Mouse (Mus musculus) erythroid progenitor cell, adult 5-6 weeks (primary cell): ENCODE data around the gene Xbp1. TPM values are rescaled to one million over a fixed set of nuclear protein-coding genes. Genes with fewer than 3 reads are reported as not detected.
"Not testable (repeated sequence)": the region's sequence is repeated elsewhere in the genome, so short reads cannot be mapped to it uniquely, and the experiment has no call there.

Experiments
- ATAC-seq: replicated peaks from 2 replicates; pipeline ENCODE4 v1.8.0; 2016; ENCODE audit warnings: moderate number of reproducible peaks, mild to moderate bottlenecking, moderate TSS enrichment, inconsistent platforms; ENCODE audit not compliant: poor library complexity, low FRiP score, severe bottlenecking
- total RNA-seq, 2 experiments: library from RNA; stranded (forward) in 1 of 2; stranded (reverse) in 1 of 2; fragments of 150-400 nt in 1 of 2; fragments of 186-747, 209-891 nt in 1 of 2; gene quantifications; 2 replicates each; pipeline versions ENCODE4 v1.2.3 to v1.2.4; 2015 to 2017; ENCODE audit warnings: low replicate concordance in 2 of 2

Xbp1 gene
- total RNA-seq, 2 experiments from 2014 or later, result 27.2 to 42.8 TPM

DNA sequence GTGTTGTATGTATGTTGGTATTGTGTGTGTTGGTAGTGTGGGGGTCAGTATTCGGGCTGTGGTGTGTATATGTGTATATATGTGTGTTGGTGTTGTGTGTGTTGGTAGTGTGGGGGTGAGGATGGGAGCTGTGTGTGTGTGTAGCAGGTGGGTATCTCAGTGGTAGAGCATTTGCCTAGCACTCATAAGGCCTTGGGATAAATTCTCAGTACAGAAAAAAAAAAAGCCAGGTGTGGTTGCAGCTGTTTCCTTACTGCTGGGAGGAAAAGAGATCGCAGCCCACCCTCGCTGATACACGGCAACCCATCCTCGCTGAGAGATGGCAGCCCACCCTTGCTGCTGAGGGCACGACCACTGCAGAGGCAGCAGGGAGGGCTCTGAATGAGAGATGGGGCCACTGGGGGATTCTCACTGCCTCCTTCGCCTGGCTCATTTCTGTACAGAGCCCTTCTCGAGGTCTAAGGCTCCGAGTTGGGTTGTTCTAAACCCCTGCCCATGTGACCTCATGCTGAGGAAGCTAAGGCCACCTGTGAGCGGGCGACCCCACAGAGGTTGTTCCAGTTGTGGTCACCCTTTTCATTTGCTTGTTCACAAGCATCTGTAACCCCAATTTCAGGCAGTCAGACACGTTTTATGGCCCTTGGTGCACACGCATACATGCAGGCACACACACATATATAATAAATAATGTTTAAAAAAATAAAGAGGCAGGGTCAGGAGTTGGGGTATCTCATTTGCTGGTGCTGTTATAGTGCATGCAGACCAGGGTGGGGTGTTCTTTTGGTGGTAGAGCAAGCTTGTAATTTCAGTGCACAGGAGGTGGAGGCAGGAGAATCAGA is 19.3 kb upstream of the Xbp1 start:
- no peak for ATAC-seq

GRCm38 (mm10) chr11:5502351-5503051 is 18.0 kb upstream of the Xbp1 start:
- no peak for ATAC-seq

DNA sequence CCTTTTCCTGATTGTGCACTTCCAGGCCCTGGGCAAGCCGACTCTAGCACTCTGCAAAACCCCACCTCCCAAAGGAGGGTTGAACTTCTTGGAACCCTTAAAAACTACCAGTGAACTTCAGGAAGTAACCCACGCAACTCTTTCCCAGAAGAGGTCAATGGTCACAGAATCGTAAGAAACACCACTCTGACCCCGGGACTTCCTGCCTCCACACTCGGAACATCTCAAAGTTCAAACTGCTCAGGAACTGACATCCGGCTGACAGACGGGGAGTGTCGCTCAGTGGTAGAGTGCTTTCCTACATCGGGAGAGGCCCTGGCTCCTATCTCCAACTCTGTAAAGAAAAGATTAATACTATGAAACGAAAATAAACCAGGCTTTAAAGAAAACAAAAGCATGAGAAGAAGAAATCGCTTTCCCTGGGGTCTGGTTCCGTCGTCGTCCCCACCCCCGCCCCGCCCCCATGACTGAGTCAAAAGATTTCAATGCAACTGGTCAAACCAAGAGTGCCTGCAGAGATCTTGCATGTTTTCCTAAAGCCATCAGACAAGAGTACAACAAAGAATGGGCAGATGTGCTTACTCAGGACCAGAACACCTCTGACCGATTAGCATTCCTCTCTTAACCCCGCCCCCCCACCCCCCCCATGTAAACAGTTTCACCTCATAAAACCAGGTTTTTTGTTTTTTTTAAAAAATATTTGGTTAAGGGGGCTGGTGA is 14.4 kb upstream of the Xbp1 start:
- ATAC-seq, result no peak

DNA sequence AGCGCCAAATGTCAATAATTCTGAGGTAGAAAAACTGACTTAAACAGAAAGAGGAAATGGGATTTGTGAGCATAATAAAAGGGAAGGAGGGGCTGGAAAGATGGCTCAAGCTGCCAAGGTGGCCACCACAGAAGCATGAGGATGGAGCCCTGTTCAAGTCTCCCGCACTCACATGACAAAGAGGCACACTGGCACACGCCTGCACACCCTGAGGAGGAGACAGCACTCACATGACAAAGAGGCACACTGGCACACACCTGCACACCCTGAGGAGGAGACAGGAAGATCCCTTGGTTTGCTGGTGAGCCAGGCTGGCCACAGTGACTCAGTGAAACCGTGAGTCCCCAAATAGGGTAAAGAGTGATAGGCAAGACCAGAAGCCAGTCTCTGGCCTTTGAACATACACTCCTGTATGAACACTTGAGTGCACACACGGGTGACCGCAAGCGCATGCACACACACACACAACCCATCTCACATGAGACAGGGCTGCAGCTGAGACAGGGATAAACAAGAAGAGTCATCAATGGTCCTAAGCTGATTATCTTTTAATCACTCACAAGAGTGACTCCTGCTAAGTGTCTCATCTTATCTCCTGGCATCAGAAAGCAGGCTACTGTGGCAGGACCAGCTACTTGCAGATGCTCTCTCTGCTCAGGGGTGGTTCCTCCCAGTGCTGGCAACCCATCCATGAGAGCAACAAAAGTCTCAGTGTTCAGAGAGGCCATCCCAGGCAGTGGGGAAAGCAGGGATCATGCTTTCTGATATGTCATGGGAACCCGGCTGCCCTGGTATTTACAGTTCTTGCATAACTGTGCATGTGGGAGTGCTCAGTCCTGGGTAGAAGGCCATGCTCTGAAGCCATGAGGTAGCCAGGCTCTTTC is 11.0 kb upstream of the Xbp1 start:
- 0 out of 2 replicates have a peak, but pooled peaks have one; percentile 23 for ATAC-seq

GRCm38 (mm10) chr11:5510099-5510391 is 10.4 kb upstream of the Xbp1 start:
- ATAC-seq, result no peak

DNA sequence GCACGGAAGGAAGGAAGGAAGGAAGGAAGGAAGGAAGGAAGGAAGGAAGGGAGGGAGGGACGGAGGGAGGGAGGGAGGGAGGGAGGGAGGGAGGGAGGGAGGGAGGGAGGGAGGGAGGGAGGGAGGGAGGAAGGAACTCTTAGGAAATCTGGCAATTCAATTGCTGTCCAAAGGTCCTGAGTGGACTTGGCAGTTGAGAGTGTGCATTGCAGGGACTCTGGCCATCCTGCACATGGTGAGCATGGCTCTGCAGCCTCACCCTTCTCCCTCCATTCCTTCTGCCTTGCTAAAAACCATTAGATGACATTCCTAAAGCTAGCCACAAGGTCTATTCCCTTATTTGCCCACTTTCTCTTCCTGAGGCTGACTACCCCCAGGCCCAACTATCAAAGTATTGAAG is 9.8 kb upstream of the Xbp1 start:
- ATAC-seq, result not testable (repeated sequence)

DNA sequence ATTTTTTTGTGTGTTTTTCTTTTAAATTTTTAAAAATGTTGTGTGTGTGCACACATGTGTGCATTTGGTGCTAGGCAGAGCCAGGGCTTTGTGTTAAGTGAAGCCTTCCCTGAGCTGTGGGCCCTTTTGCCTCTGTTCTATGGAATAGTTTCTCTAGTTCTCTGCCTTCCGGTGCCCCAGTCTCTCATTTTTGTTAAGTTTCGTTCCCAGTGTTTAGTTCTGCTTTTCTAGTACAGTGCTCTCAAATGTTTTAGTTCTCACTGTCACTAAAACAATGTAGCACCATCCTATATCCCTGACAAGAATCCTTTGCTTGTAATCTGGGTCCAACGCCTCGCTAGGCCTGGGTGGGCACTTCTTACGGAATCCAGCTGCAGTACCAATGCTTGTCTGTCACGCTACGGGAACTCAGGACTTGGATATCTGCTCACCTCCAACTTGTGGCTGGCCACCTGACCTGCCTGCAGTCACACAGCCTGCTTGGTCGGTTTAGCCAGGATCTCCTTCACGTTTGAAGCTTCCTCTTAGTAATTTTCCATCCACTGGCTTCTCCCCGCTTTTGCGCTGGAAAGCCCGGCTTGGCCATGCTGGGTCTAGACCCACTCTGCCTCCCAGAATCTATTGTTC is 8.2 kb upstream of the Xbp1 start:
- no peak for ATAC-seq

DNA sequence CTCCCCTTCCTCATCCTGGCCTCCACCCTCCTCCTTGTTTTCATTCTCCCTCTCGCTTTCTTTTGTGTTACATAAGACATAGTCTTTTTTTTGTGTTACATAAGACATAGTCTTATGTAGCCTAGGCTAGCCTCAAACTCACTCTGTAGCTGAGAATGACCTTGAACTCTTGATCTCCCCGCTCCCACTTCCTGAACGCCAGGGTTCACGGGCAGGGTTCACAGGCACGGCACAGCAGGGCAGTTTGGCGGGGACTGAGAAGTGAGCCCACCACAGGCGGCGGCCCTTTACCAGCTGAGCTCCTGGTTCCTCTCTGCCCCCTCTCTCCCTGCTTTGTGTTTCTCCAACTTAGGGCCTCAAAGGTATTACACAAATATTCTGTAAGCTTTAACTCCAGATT is 7.5 kb upstream of the Xbp1 start:
- no peak for ATAC-seq

DNA sequence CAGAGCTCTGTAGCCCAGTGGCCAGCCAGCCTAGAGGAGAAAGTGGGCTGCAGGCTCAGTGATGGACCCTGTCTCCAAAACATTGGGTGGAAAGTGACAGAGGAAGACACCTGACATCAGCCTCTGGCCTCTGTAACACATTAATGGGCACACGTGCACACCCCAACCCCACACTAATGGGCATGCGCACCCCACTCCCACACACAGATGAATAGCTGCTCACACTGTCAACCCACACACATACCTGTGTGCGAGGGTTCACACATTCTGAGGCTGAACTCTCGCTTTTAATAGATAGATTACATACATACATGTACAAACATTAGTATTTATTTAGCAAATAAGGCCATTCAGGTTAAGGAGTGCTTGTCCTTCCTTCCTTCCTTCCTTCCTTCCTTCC is 6.4 kb upstream of the Xbp1 start:
- no peak for ATAC-seq

- ATAC-seq, result no peak
Measured at GRCm38 (mm10) chr11:5515196-5515595, 5.3 kb upstream of the Xbp1 start.

DNA sequence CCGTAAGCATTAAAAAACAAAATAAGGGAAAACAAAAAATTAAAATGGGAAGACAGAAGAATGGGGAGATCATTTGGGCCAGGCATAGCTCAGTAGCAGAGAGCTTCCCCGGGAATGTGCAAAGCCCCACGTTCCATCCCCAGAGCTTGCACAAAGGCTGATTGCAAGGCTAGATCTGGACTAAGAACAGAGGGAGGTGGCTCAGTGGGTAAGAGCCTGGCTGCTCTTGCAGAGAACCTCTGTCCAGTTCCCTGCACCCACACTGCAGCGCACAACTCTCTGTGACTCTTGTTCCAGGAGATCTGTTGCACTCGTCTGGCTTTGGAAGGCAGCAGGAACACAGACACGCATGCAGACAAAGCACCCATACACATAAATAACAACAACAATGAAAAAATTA is 4.8 kb upstream of the Xbp1 start:
- ATAC-seq, result no peak

- no peak for ATAC-seq
Measured at GRCm38 (mm10) chr11:5516151-5516550, 4.3 kb upstream of the Xbp1 start.

- ATAC-seq, result no peak
Measured at GRCm38 (mm10) chr11:5516617-5517016, 3.8 kb upstream of the Xbp1 start.

DNA sequence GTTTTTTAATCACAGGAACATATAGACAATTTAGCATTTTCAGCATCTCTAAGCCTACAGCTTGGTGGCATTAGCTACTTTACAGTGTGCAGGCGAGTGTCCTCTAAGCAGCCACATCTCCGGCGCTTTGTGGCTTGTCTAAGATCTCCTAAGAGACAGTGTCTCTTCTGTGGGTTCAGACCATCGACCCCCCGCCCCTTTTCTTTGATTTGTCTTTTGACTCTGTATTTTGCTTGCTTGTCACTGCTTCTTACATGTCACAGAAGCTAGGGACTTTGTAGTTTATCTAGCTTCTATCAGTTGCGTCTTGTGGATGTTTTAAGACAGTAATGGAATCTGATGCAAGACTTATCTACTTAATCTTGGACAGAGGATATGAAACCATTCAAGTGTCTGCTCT is 3.1 kb upstream of the Xbp1 start:
- ATAC-seq, result no peak

DNA sequence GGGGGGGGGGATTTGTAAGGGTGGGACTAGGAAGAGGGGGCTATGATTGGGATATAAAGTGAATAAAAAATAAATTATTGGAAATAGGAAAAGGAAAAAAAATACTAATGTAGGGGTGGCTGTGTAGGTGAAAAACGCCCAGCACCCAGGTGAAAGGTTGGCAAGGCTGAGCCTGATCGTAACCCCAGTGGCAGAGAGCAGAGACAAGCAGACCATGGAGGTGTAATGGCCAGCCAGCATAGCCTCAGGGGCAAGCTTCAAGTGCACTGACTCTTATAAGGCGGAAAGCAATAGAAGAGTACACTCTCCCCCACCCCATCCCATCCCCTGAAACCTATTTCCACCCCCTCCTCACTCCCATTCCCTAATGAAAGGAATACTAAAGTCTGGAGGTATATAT is 778 bp upstream of the Xbp1 start:
- ATAC-seq, result no peak

GRCm38 (mm10) chr11:5521266-5521515 is 732 bp downstream of the Xbp1 start:
- ATAC-seq, result no peak

GRCm38 (mm10) chr11:5521516-5522291 is 1.2 kb downstream of the Xbp1 start:
- peak; percentile 74 for ATAC-seq

DNA sequence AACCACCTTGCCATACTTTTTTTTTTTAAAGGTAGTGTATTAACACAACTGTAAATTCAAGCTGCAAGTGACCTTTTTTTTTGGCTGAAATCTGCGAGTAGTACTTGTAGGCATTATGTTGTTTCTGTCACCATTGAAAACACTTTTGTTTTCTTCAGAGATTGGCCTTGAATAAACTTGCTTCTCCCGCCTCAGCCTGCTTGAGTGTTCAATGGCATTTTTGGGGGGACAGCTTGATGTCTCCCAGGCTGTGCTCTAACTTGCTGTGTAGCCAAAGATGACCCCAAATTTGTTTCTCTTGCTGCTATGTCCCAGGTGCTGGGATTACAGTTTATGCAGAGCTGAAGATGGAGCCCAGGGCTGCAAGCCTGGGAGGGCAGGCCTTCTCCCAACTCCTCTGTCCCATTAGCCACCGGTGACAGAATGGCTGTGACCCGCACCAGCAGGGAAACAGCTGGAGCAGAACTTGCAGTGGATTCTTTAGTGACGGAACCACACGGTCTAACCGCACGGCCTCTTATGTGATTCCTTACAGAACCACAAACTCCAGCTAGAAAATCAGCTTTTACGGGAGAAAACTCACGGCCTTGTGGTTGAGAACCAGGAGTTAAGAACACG is 2.4 kb downstream of the Xbp1 start:
- ATAC-seq, result no peak

GRCm38 (mm10) chr11:5525418-5525817 is 5.0 kb downstream of the Xbp1 start:
- no peak for ATAC-seq
